9 mouse cellular contexts compared by ENCODE assay signal in genomic region chr11:26200970-26201777, GRCm38 (mm10). TPM values are rescaled to one million over a fixed set of nuclear protein-coding genes. Genes with fewer than 3 reads are reported as not detected.
DNase-seq lines count a peak whose midpoint lies in the region; ATAC-seq and TF ChIP-seq lines count a peak whose summit lies in the region.
"Had no signal": no experiment of that assay in that cellular context is flagged by ENCODE, and none has a peak within 500 bp of the region (broad histone marks: within the 10 kb centered on the region; RNA-seq: fewer than 3 reads in every experiment).

No protein-coding gene starts in this region.

- H3K27me3 ChIP-seq in heart, adult 2 months (ENCODE audit: control insufficient read depth, insufficient read depth, low read length) = no peaks in the 10 kb centered on the region
- no peaks in the 10 kb centered on the region for H3K27me3 ChIP-seq in hindbrain, embryonic 12.5 days
- no peaks in the 10 kb centered on the region for H3K27me3 ChIP-seq in spleen, adult 2 months (ENCODE audit: control insufficient read depth, insufficient read depth, low read length)

- no peak overlapping the region for H3K4me3 ChIP-seq in heart, adult 2 months
- H3K4me3 ChIP-seq in bone marrow macrophage, adult 2 months (ENCODE audit: insufficient read depth, low read length) = no peak overlapping the region
- H3K4me3 ChIP-seq in embryonic fibroblast, embryonic 13.5 days (ENCODE audit: insufficient read depth, low read length) = no peak overlapping the region
- H3K4me3 ChIP-seq in hindbrain, embryonic 12.5 days = no peak overlapping the region
- no peak overlapping the region for H3K4me3 ChIP-seq in spleen, adult 2 months (ENCODE audit: extremely low read depth, insufficient read depth, insufficient read length)

- TF ChIP-seq EP300 in heart, adult 2 months (IDR thresholded peaks at IDR 0.05; ENCODE audit: insufficient read depth, low read depth, low read length) = no peak

- no peaks in the 10 kb centered on the region for H3K4me1 ChIP-seq in heart, adult 2 months (ENCODE audit: control insufficient read depth, insufficient read depth, low read length)
- 0 out of 2 replicates have a peak, but pooled peaks cover 2% of the 10 kb centered on the region for H3K4me1 ChIP-seq in bone marrow macrophage, adult 2 months (ENCODE audit: control insufficient read depth, insufficient read depth, low read length)
- no peaks in the 10 kb centered on the region for H3K4me1 ChIP-seq in embryonic fibroblast, embryonic 13.5 days (ENCODE audit: control insufficient read depth, insufficient read depth, low read length)
- no peaks in the 10 kb centered on the region for H3K4me1 ChIP-seq in hindbrain, embryonic 12.5 days
- H3K4me1 ChIP-seq in spleen, adult 2 months (ENCODE audit: control insufficient read depth, insufficient read depth, insufficient read length) = no peaks in the 10 kb centered on the region

- no peaks in the 10 kb centered on the region for H3K9me3 ChIP-seq in hindbrain, embryonic 12.5 days (replicated peaks)

- H3K36me3 ChIP-seq in heart, adult 2 months (ENCODE audit: control insufficient read depth, insufficient read depth, low read length) = no peaks in the 10 kb centered on the region
- H3K36me3 ChIP-seq in hindbrain, embryonic 12.5 days = no peaks in the 10 kb centered on the region
- no peaks in the 10 kb centered on the region for H3K36me3 ChIP-seq in spleen, adult 2 months (ENCODE audit: control insufficient read depth, insufficient read depth, low read length)

- TF ChIP-seq POLR2A in heart, adult 2 months (IDR thresholded peaks at IDR 0.05; ENCODE audit: insufficient read depth, low read depth, low read length) = no peak
- no peak for TF ChIP-seq POLR2A in bone marrow macrophage, adult 2 months (IDR thresholded peaks at IDR 0.05; ENCODE audit: borderline replicate concordance, low read depth, low read length)
- no peak for TF ChIP-seq POLR2A in embryonic fibroblast, embryonic 13.5 days (IDR thresholded peaks at IDR 0.05; ENCODE audit: low read depth, low read length)
- TF ChIP-seq POLR2A in spleen, adult 2 months (IDR thresholded peaks at IDR 0.05; ENCODE audit: low read depth, low read length) = no peak

- H3K9ac ChIP-seq in heart, adult 2 months (ENCODE audit: low read depth, low read length) = no peak overlapping the region
- no peak overlapping the region for H3K9ac ChIP-seq in hindbrain, embryonic 12.5 days

- no peaks in the 10 kb centered on the region for H3K79me2 ChIP-seq in heart, adult 2 months (replicated peaks; ENCODE audit: control insufficient read depth, insufficient read depth, low read length)

- ATAC-seq in hindbrain, embryonic 12.5 days (ENCODE audit: low FRiP score) = peak; percentile 77

- DNase-seq in heart, adult 2 months = peak in 1 of 2 experiments; percentile 9
- DNase-seq in heart, postnatal 25 days (ENCODE audit: low spot score) = no peak
- peak; percentile 61 to 65 for DNase-seq in left cerebral cortex, postnatal 14 days (ENCODE audit: low spot score in 2 of 2)
- peak; percentile 59 for DNase-seq in mesoderm, embryonic 11.5 days (ENCODE audit: low read depth, low spot score)
- peak; percentile 25 to 52 for DNase-seq in spleen, adult 2 months (ENCODE audit: low read depth in 1 of 2, low spot score in 2 of 2)

- intact Hi-C loops in heart, adult 2 months (cut with DNase I) = loop anchor here (10.0 kb wide), 1 partner anchor 294 kb away; no protein-coding TSS in a partner anchor
- intact Hi-C loops in heart, postnatal 25 days (cut with DNase I) = loop anchor here (10.0 kb wide), 1 partner anchor 294 kb away; no protein-coding TSS in a partner anchor
- intact Hi-C loops in left cerebral cortex, postnatal 14 days (cut with DNase I) = loop anchor here (10.0 kb wide), 1 partner anchor 764 kb away; no protein-coding TSS in a partner anchor

- no peak overlapping the region for H3K27ac ChIP-seq in heart, adult 2 months
- no peak overlapping the region for H3K27ac ChIP-seq in bone marrow macrophage, adult 2 months (ENCODE audit: insufficient read depth, low read depth, low read length)
- H3K27ac ChIP-seq in embryonic fibroblast, embryonic 13.5 days (ENCODE audit: insufficient read depth, low read length) = no peak overlapping the region
- H3K27ac ChIP-seq in hindbrain, embryonic 12.5 days = no peak overlapping the region
- no peak overlapping the region for H3K27ac ChIP-seq in spleen, adult 2 months (ENCODE audit: insufficient read depth, low read length)
- H3K27ac ChIP-seq: macrophage had no signal

- no peak overlapping the region for H3K4me2 ChIP-seq in hindbrain, embryonic 12.5 days (replicated peaks)

- peak; percentile 70 for TF ChIP-seq CTCF in heart, adult 2 months (IDR thresholded peaks at IDR 0.05)
- TF ChIP-seq CTCF in bone marrow macrophage, adult 2 months (IDR thresholded peaks at IDR 0.05; ENCODE audit: low read depth, low read length) = peak; percentile 44; the same call in 1 of the 2 replicates
- TF ChIP-seq CTCF in embryonic fibroblast, embryonic 13.5 days (IDR thresholded peaks at IDR 0.05; ENCODE audit: borderline replicate concordance, insufficient read depth, low read length) = peak; percentile 84; the same call in 1 of the 2 replicates
- peak; percentile 58; the same call in 1 of the 2 replicates for TF ChIP-seq CTCF in spleen, adult 2 months (IDR thresholded peaks at IDR 0.05; ENCODE audit: extremely low read depth, insufficient read depth, insufficient read length, insufficient replicate concordance)

- WGBS in heart, adult 2 months = 46% methylated on average over 4 of the region's 4 CpGs
- 58% methylated on average over 4 of the region's 4 CpGs for WGBS in hindbrain, embryonic 12.5 days
- 44% methylated on average over 4 of the region's 4 CpGs for WGBS in spleen, adult 2 months

RNA-seq across cellular contexts. Expression of gene 5730522E02Rik, which starts 9.4 kb away (rescaled TPM):
- total RNA-seq in heart, adult 2 months (2021) = not detected
- not detected in 2 replicates for polyA plus RNA-seq in heart, adult 2 months (2012; rRNA removed)
- total RNA-seq in heart, postnatal 25 days (2021) = not detected
- polyA plus RNA-seq in bone marrow macrophage, adult 2 months (2012; ENCODE audit: insufficient read depth, insufficient read length, missing spikeins) = 0.64 TPM in 1 of 2 replicates, not detected in the other
- polyA plus RNA-seq in embryonic fibroblast, embryonic 13.5 days (2011; ENCODE audit: insufficient read length, low read depth, missing spikeins) = not detected in 2 replicates
- polyA plus RNA-seq in hindbrain, embryonic 12.5 days (2016; fragmentation: Nextera tagmentation; extraction: Ambion mirVana) = 10.1 and 11.3 TPM in 2 replicates
- total RNA-seq in left cerebral cortex, postnatal 14 days (2021) = 10 to 100 TPM; 11.6 to 14.8 TPM
- polyA plus RNA-seq in spleen, adult 2 months (2012; rRNA removed) = 0.29 TPM in 1 of 2 replicates, not detected in the other
- polyA plus RNA-seq: macrophage had no signal
